Mouse (Mus musculus) ovary, postnatal 36 days (tissue): Measurements from ENCODE around the gene Heg1.

Source experiments
- DNase-seq: peaks from one replicate; pipeline ENCODE4 v3.0.0; 2022; ENCODE audit warnings: low spot score, mixed read lengths

Gene Heg1

DNA sequence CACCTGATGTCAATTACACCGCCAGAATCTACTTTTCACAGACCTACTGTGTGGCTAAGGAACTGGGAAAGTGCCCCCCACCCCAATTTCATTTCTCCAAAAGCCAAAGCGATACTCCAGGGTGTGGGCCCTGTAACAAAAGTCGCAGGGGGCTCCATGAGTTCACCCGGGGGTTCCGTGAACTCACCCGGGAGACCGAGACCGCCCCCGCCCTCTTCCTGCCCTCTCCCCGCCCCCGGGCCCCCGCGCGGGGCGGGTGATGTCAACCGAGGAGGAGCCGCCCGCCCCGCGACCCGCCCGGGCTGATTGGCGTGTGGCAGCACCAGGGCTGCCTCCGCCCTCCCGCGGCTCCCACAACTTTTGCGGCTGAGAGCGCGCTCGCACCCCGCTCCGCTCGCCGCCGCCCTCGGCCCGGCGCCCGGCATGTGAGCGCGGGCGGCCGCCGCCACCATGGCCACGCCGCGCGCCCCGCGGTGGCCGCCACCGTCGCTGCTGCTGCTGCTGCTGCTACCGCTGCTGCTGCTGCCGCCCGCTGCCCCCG lies at the start of gene Heg1:
Gene Heg1, plus strand, starts transcription at position 209 of the 541 bp plus-strand sequence.
- DNase-seq: peak; percentile 87

GRCm38 (mm10) chr16:33635836-33636595 lies 48.2 kb upstream of the Heg1 start:
- DNase-seq: no peak

DNA sequence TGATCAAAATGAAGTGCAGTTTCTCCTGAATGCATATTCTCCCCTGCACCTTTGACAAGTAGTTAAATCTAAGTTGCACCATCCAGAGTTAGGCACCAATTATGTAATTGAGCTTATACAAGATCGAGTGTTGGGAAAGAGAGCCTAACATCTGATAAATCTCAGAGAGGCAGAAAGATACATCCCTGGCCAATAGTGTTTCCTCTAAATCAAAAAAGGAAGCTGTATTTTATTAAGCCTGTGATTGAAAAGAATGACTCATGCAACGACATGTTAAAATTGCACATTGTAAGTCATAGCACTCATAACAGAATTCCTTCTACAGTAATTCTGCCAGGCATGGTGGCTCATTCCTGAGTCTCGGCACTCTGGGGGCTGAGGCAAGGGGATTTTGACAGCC lies 42.4 kb upstream of the Heg1 start:
- DNase-seq: no peak

DNA sequence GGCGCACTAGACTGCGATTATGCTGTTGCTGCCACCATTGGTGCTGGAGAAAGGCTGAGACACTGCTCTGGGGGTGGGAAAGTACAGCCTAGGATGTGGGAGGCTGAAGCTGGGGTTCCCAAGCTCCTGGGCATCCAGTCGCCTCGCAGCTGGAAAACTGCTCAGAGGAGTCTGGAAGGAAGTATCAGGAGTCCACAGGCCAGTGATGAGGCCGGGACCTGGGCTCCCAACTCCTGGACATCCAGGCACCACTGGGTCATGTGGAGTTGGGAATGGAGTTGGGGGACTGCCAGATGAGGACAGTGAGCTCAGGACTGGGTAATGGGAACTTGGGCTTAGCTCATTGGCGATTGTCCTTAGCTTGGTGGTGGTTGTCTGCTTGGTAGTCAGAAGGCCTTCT lies 31.1 kb upstream of the Heg1 start:
- no peak for DNase-seq

DNA sequence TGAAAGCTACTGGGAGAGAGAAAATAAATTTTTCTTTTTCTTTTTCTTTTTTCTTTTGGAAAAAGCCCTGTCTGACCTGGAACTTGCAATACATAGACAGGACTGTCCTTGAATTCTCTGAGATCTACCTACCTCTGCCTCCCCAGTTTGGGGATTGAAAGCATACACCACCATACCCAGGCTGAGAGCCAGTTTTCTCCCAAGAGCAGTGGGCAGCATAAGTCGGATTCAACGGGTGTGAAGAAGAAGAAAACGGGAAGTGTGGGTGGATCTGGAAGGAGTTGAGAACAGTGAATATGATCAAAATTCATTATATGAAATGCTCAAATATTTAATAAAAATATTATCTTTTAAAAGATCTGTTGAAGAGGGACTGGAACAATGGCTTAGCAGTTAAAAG lies 28.7 kb upstream of the Heg1 start:
- DNase-seq: no peak

- no peak for DNase-seq
These were observed 27.0 kb upstream of the Heg1 start for GRCm38 (mm10) chr16:33657191-33657590.

DNA sequence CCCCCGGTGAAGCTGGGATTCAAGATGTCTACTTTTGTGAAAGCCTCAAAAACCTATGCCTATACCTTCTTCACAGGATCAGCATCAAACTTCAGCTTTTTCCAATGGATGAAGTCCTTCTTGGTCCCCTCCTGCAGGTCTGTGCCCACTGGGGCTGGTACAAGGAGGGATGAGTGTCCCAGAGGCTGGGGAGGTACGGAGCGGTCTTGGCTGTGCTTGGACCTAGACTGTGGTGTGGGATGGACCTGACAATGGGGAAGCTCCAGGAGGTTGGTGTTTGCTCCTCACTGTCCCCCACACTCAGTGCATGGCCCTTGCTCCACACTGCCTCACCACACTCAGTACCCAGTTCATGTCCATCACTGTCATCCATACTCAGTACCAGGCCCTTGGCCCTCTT lies 26.0 kb upstream of the Heg1 start:
- no peak for DNase-seq

- no peak for DNase-seq
These were observed 24.6 kb upstream of the Heg1 start for GRCm38 (mm10) chr16:33659521-33659920.

DNA sequence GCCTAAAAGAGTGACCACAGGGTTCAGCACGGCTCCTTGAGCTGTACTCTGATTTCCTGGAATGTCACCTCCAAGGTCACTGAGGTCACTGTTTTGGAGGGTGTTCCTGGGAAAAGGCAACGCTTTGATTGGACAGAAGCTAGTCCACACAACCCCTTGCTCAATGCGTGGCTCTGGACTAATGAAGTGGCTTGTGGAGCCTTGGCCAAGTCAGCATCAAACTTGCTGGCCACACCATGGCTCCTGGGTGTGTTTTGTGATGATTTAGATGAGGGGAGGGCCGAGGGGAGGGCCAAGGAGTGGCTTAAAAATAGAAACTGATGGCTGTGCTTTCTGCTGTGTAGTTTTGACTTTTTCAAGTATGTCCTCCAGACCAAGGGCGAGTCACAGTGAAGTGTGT lies 24.0 kb upstream of the Heg1 start:
- DNase-seq: peak; percentile 38

DNA sequence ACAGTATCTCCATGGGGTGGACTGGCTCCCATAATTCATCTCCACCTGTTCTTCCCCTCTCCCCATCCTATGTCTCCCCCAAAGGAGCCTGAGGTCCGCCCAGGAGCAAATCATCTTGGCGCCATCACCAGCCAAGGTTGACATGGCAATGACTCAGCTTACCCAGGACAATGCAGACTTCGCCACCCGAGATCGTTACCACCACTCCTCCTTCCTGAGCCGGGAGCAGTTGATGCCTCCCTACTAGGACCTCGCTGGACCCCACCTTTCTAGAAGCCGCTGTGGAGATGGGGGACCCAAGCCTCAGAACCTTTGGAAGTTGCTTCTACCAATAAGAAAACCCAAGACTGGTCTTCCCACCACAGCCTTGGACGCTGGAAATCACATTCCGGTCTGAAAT lies 21.3 kb upstream of the Heg1 start:
- no peak for DNase-seq

DNA sequence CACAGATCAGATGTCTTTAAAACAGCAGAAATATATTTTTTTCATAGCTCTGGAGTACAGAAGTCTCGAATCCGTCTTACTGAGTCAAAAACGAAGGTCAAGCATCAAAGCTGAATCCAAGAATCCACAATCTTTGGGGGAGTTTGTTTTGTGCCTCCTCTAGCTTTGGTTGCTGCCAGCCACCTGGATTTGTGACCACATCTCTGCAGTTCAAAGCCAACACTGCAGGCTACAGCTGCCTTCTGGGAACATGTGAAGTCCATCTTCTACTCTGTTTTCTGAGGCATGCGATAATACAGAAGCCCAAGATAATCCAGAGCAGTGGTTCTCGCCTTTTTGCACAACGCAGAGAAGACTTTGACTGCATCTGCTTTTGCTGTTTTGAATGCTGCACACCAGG lies 17.9 kb upstream of the Heg1 start:
- DNase-seq: no peak

GRCm38 (mm10) chr16:33666985-33667538 lies 17.1 kb upstream of the Heg1 start:
- DNase-seq: no peak

DNA sequence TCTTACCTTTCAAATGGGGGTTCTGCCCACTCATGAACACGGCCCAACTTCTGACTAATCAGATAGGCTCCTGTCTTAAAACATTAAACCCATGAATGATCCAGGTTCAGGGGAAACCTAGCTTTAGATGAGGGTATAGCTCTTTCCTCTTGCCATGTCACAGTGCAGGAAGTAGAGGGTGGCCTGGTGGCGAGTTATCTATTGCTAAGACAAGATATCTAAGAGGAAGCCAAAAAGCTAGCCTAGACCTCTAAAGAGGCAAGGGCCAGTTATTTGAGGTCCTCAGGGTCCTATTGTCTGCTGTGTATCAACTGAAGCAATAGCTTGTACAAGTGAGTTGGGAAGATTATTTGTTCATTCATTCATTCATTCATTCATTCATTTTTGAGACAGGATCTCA lies 15.7 kb upstream of the Heg1 start:
- DNase-seq: no peak

GRCm38 (mm10) chr16:33669072-33669471 lies 15.1 kb upstream of the Heg1 start:
- DNase-seq: no peak

GRCm38 (mm10) chr16:33670340-33670739 lies 13.8 kb upstream of the Heg1 start:
- DNase-seq: no peak

GRCm38 (mm10) chr16:33670933-33671332 lies 13.2 kb upstream of the Heg1 start:
- DNase-seq: no peak

GRCm38 (mm10) chr16:33672188-33672587 lies 12.0 kb upstream of the Heg1 start:
- DNase-seq: no peak

- DNase-seq: no peak
These were observed 11.5 kb upstream of the Heg1 start for GRCm38 (mm10) chr16:33672643-33673042.

DNA sequence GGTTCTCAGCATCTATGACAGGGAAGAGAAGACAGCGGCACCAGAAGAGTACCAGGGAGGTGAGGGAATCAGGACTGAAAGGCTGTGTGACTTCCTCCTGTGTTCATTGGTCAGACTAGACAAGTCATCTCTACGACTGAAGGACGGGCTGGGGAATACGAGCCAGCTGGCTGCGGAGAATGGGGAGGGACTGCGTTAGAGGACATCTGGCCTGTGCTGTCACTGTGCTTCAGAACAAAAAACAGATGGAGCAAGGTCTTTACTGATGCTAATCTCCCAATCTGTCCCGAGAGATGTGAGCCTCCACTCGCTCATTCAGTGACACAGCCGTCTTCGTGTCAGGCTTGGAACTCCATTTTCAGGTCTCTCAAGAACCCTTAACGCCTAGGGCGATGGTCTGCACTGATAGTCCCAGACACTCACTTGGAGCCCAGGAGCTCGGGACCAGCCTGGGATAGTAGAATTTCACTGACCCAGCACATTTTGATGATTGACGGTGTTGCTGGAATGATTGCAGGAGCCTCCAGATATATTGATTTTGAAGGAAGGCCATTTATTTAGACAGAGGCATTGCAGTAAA lies 10.6 kb upstream of the Heg1 start:
- no peak for DNase-seq

- DNase-seq: no peak
These were observed 8.9 kb upstream of the Heg1 start for GRCm38 (mm10) chr16:33675151-33675847.

- DNase-seq: no peak
These were observed 8.4 kb upstream of the Heg1 start for GRCm38 (mm10) chr16:33675848-33676184.

DNA sequence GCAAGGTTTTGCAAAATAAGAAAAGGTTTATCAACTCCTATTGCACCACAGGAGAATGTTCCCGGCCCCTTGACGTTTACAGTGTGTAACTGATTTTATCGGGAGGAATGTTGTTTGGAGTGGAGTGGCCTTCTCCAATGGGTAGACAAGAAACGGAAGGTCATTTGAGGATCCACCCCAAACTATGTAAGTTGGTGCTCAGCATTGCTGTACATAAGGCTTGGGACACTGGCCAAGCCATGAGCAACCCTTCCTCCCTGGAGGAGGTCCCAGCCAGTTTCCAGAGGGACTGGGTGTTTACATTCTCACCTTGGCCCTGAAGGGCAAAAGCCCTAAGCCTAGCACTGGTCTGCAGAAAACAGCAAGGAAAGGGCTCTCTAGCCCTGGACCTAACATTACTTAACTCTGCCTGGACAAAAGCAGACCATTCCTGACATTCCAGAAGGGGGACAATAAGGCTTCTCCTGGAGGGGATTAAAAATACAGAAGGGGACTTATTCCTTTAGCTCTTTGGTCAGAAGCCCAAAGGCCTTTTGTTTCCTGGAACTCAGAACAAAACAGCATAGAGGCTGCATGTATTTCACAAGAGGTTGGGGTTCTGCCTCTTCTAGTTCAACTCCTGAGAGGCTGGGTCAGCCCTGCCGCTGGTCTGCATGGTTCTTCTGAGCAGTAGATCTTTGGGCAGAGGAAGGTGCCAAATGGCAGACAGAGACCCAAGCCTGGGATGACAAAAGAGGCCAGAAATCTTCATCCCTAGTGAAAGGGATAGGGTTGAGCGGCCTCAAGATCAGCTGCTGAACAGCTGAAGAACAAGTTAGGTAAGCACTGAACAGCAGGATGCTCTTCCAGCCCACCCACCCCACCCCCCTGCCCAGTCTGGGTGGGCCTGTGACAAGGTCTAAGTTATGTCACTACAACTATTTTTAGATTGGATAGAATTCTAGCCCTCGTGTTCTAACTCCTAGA lies 7.5 kb upstream of the Heg1 start:
- peak; percentile 59 for DNase-seq
